Mouse (Mus musculus): ENCODE measurements around the gene Tubb4b.

The Tubb4b gene

GRCm38 (mm10) chr2:25246183-25247072, 21.9 kb upstream of the Tubb4b start, which contains the start of gene AL732309.1:
TSS of gene AL732309.1 (minus strand) at chr2:25246863.
- no peak for DNase-seq (ENCODE audit: low spot score in 2 of 2)

- DNase-seq (ENCODE audit: low spot score in 2 of 2) = no peak
Measured at GRCm38 (mm10) chr2:25244144-25244543, 19.6 kb upstream of the Tubb4b start.

GRCm38 (mm10) chr2:25243342-25243741, 18.8 kb upstream of the Tubb4b start:
- no peak for DNase-seq (ENCODE audit: low spot score in 2 of 2)

- peak in 1 of 2 experiments; percentile 38 for DNase-seq (ENCODE audit: low spot score in 2 of 2)
Measured at GRCm38 (mm10) chr2:25242101-25242506, 17.6 kb upstream of the Tubb4b start, which contains the start of the genes Rnf208 and Cysrt1. TSS of gene Rnf208 (plus strand) at chr2:25242255. TSS of gene Cysrt1 (minus strand) at chr2:25242452.

- no peak for DNase-seq (ENCODE audit: low spot score in 2 of 2)
Measured at GRCm38 (mm10) chr2:25241438-25241775, 16.9 kb upstream of the Tubb4b start.

GRCm38 (mm10) chr2:25240723-25241437, 16.4 kb upstream of the Tubb4b start:
- peak in 1 of 2 experiments; percentile 52 for DNase-seq (ENCODE audit: low spot score in 2 of 2)

DNA sequence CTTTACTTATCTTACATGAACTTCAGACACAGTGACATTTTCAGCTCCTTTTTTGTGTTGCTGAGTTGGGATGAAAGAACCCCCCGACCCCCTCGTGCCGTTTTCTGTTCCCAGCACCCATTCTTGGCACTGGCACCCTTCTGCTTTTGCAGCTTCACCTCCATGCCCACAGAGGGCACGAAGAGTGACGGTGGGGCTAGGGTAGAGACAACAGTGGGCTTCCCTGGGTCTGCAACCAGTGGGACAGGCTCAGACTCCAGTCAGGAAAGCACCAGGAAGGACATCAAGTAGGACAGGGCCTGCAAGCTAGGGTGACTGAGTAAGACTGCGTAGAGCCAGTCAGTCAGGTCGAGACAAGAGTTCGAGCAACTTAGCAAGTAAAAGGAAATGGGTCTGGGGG, 15.8 kb upstream of the Tubb4b start:
- no peak for DNase-seq (ENCODE audit: low spot score in 2 of 2)

DNA sequence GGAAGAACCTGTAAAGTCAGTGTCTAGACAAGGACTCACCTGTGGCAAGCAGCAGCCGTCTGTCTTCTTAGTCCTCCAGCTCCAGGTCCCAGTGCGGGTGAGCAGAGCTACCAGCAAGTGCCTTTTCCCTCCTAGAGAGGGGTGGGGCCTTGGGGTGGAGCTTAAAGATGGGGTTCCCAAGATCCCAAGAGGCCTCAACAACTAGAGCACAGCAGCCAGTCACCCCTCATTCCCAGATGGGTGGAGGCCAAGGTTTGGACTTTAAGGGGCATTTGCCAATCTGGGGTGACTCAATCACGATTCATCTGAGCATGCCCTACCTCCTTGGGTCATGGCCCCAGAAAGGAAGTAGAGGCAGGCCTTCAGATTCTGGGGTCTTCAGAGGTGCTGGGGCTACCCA, 15.3 kb upstream of the Tubb4b start:
- DNase-seq (ENCODE audit: low spot score in 2 of 2) = no peak

GRCm38 (mm10) chr2:25238106-25238505, 13.6 kb upstream of the Tubb4b start:
- DNase-seq (ENCODE audit: low spot score in 2 of 2) = no peak

DNA sequence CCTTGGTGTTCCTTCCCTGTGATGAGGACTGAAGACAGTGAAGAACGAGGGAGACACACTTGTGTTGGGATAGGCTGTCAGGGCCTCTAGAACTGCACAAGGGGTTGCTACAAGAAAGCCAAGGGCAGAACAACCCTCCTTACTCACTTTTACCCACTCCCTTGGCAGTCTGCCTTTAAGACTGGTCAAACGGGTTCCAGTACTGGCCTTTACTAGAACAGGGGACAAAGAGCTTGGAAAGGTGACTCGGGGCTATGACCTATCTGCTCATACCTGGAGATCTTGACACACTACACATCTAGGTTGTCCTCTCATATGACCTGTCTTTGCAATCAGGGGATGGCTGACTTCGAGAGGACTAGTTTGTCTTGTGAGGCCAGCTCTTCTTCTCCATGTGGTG, 13.0 kb upstream of the Tubb4b start:
- no peak for DNase-seq (ENCODE audit: low spot score in 2 of 2)

GRCm38 (mm10) chr2:25236614-25237013, 12.1 kb upstream of the Tubb4b start, which contains the start of gene Rnf224:
TSS of gene Rnf224 (minus strand) at chr2:25236787.
- no peak for DNase-seq (ENCODE audit: low spot score in 2 of 2)

DNA sequence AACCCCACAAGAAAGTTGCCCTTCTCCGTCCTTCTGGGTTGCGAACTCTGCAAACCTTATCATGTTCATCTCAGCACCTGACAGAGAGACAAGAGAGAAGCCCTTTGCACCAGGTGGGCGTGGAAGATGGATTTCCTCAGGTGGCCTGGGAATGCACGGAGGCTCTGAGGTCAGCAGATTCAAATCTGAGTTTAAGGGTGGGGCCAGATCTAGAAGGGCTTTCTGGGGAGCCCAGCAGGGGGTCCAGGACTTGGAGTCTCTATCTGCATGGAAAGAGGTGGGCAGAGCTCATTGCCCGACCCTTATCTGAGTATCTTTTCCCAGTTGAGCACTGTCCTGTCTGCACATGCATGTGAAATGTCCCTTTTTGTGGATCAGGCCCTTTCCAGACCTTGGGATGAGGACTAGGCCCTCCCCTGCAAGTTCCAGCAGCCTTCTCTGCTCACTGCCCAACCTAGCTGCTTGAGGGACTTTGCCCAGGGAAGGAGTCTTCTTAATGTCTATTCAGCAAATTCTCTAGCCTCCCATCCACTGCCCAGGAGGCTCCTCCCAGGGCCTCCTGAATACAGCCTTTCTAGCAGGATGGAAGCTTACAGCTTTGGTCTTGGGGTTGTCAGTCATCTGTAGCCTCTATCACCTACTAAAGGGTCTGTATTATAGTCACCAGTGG, 10.2 kb upstream of the Tubb4b start:
- DNase-seq (ENCODE audit: low spot score in 2 of 2) = no peak

GRCm38 (mm10) chr2:25234050-25234449, 9.5 kb upstream of the Tubb4b start, which contains the start of gene Slc34a3:
TSS of gene Slc34a3 (minus strand) at chr2:25234364.
- no peak for DNase-seq (ENCODE audit: low spot score in 2 of 2)

DNA sequence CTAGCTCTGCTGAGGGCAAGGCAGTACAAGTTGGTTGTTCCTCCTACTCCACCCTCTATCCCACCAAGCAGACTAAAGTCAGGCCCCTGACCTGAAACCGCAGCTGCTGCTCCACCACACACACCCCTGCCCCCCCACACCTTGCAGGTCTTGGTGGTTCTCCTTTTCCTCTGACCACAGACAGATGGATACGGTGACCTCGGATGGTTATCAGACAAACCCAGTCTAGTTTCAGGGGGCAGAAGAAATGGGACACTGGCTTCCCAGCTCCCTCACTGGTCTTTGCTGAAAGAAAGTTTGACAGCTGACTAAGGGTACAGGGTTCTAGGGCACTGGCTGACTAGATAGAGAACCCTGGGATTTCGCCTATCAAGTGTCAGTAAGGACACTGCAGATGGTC, 8.9 kb upstream of the Tubb4b start:
- DNase-seq (ENCODE audit: low spot score in 2 of 2) = no peak

GRCm38 (mm10) chr2:25231038-25231437, 6.5 kb upstream of the Tubb4b start:
- DNase-seq (ENCODE audit: low spot score in 2 of 2) = no peak

DNA sequence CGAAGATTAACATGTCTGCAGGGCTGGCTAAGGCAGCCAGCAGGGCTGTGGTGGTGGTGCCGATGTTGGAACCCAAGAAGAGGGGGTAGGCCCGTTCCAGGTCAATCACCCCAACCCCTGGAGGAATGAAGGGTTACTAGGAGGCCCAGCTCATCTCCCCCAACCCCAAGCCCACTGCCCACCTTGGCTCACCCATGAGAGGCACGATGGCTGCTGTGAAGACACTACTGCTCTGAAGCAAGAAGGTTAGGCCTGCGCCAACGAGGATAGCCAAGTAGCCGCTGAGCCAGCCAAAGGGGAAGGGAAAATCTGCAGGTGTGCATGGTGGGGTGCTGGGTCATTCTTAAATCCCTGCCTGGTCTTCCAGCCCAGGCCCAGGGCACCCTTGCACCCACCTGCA, 6.1 kb upstream of the Tubb4b start:
- DNase-seq (ENCODE audit: low spot score in 2 of 2) = no peak

DNA sequence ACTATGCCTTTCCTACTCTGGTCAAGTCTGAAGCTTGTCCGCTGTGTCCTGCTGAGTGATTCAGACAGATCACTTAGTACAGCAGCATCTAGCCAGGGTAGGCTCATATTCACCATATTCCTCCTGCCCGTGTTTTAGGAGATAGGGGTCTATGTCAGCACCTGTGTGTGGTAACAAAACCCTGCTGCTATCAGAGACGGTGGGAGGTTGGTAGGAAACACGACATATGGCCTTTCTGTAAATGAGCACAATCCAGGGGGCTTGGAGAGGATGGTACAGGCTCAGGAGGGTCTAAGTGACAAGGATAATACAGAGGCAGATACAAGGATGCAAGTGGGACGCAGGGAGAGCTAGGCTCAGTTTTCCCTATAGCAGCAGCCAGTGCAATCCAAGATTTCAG, 5.1 kb upstream of the Tubb4b start:
- DNase-seq (ENCODE audit: low spot score in 2 of 2) = no peak

- DNase-seq (ENCODE audit: low spot score in 2 of 2) = no peak
Measured at GRCm38 (mm10) chr2:25228995-25229530, 4.6 kb upstream of the Tubb4b start.

DNA sequence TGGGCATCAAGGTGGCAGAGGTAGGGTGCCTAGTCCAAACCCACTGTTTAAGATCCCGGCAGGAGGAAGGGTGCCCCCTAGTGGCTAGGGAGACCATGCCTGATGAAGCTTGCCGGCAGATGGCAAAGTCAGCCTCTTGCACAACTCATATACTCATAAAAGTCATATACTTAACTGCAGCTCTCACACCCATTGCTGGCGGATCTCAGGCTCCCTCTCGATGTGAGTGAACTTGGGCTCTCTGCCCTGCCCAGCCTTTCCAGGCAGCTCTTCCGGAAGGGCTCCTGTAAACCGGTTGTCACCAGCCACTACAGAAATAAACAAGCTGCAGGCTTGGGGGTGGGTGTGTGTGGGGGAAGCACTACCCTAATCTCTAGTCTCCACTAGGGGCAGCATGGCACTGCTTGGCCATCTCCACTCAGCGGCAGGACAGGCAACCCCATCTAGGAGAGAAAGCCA, 4.0 kb upstream of the Tubb4b start:
- DNase-seq (ENCODE audit: low spot score in 2 of 2) = peak; percentile 64 to 77

GRCm38 (mm10) chr2:25227406-25227805, 2.9 kb upstream of the Tubb4b start:
- no peak for DNase-seq (ENCODE audit: low spot score in 2 of 2)

DNA sequence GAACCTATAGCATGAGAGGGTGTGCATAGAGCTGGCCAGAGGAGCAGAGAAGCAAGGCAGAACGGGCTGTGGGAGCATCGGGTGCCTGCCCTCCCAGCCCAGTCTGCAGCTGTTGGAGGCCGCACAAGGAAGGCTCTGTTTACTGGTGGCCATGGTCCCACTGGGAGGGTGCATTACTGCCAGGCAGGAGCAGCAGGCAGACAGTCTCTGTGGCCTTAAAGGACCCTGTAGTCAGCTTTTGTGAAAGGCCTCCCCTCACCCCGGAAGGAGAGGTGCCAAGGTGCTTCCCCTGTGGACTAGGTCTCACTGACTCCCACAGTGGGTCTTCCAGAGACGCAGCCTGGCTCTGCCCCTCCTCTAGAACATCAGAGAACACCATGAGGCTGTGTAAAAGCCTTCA, 2.4 kb upstream of the Tubb4b start:
- peak; percentile 40 to 52 for DNase-seq (ENCODE audit: low spot score in 2 of 2)
